Mouse (Mus musculus) limb, embryonic 10.5 days (tissue): ENCODE results near the gene Eif4h. TPM values are rescaled to one million over a fixed set of nuclear protein-coding genes. Genes with fewer than 3 reads are reported as not detected.

ENCODE experiments used
- microRNA-seq: library from miRNA; unstranded; fragments of <30 nt; microRNA quantifications from one replicate; pipeline ENCODE4, GENCODE M21; 2017
- polyA plus RNA-seq: library from polyadenylated mRNA; unstranded; fragments of >200 nt; fragmentation: Nextera tagmentation; extraction: Ambion mirVana; gene quantifications from 2 replicates; pipeline ENCODE4 v1.2.1, GENCODE M21; 2016

Eif4h gene
- polyA plus RNA-seq, 1 experiment from 2014 or later: 664 TPM

Small RNA genes lying within 50 kb of the gene (microRNA-seq; reads per million reads assigned to microRNA genes)
- not detected for gene Mir7228

Other genes with a start within 250 kb of the Eif4h start
- 131 and 153 TPM in 2 replicates for gene Gtf2ird1, start 182.8 kb downstream of the Eif4h start, polyA plus RNA-seq
- gene Clip2, start 87.1 kb downstream of the Eif4h start, polyA plus RNA-seq: 5.9 and 7.1 TPM in 2 replicates
- 0.06 and 0.08 TPM in 2 replicates for gene Syna, start 79.3 kb downstream of the Eif4h start, polyA plus RNA-seq
- 431 and 443 TPM in 2 replicates for gene Rfc2, start 58.1 kb downstream of the Eif4h start, polyA plus RNA-seq
- 4.0 and 4.5 TPM in 2 replicates for gene Lat2, start 24.5 kb downstream of the Eif4h start, polyA plus RNA-seq
- 4.4 and 5.3 TPM in 2 replicates for gene Limk1, start 49.1 kb upstream of the Eif4h start, polyA plus RNA-seq
- gene Eln, start 107.8 kb upstream of the Eif4h start, polyA plus RNA-seq: 1.0 and 4.2 TPM in 2 replicates